Mouse (Mus musculus) gastrocnemius, postnatal 14 days (tissue): ENCODE results near the gene Tubgcp4. TPM values are rescaled to one million over a fixed set of nuclear protein-coding genes. Genes with fewer than 3 reads are reported as not detected.

Experiments used
- DNase-seq: peaks from one replicate; pipeline ENCODE4 v3.0.0; 2021; ENCODE audit warnings: mixed read lengths
- intact Hi-C: fragments of 180-260 bp; cut with DNase I; formaldehyde crosslinking; loops from one replicate; pipeline ENCODE4 v1.15.1; 2025; ENCODE audit warnings: low total_unique reads
- total RNA-seq, 2 experiments: library from RNA; stranded (reverse); gene quantifications; 2 replicates each; pipeline ENCODE4 v1.2.3; 2021

The Tubgcp4 gene
- total RNA-seq, 2 experiments from 2014 or later = 7.9 to 8.9 TPM

- intact Hi-C loops = no loop called here
- no peak for DNase-seq
Observed at GRCm38 (mm10) chr2:121184142-121184541, 13.7 kb downstream of the Tubgcp4 start.

DNA sequence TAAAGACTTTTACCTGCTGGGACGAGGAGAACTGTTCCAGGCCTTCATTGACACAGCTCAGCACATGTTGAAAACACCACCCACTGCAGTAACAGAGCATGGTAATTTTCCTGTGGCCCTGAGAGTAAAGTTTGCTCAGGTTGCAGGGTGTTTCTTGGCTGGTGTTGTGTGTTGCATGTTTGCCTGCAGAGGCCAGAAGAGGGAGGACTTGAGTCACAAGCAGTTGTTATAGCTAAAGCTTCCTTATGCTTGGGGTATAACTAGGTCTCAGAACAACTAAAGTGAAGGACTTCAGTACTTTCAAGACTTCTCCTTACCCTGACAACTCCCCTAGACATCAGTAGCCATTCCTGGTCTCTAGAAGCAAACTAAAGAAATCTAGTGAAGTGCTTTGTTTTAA lies 18.1 kb downstream of the Tubgcp4 start:
- intact Hi-C loops = no loop called here

GRCm38 (mm10) chr2:121195466-121195865 lies 25.0 kb downstream of the Tubgcp4 start:
- intact Hi-C loops = no loop called here
- no peak for DNase-seq

More for the DNA sequence above, 18.1 kb downstream of the Tubgcp4 start:
- DNase-seq = no peak

GRCm38 (mm10) chr2:121204276-121204675 lies 33.8 kb downstream of the Tubgcp4 start:
- intact Hi-C loops = no loop called here
- no peak for DNase-seq

- intact Hi-C loops = no loop called here
- DNase-seq = no peak
Observed at GRCm38 (mm10) chr2:121206541-121206940, 36.1 kb downstream of the Tubgcp4 start.

- intact Hi-C loops = no loop called here
- DNase-seq = no peak
Observed at GRCm38 (mm10) chr2:121214491-121214890, 44.0 kb downstream of the Tubgcp4 start.

- DNase-seq = no peak
- intact Hi-C loops = no loop called here
Observed at GRCm38 (mm10) chr2:121219177-121219576, 48.7 kb downstream of the Tubgcp4 start.

GRCm38 (mm10) chr2:121219994-121220393 lies 49.5 kb downstream of the Tubgcp4 start:
- DNase-seq = no peak
- intact Hi-C loops = no loop called here

DNA sequence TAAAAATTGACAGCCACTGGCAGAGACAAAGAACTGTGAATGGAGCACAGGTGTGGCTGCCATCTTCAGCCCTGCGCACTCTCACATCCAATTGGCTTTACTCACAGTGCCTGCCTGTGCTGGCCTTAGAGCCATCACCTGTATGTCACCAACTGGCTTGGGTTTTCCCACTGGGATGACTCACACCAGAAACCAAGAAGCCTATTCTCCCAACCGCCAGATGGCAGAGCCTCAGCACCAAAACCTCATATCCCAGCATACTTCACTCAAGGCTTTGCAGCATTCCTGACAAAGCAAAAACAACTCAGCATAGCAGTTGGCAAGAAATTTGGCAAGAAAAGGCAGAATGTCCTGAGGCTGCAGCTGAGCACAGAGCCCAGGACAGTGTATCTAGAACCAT lies 52.6 kb downstream of the Tubgcp4 start:
- intact Hi-C loops = no loop called here
- no peak for DNase-seq

- no peak for DNase-seq
- intact Hi-C loops = no loop called here
Observed at GRCm38 (mm10) chr2:121228135-121228534, 57.7 kb downstream of the Tubgcp4 start.

GRCm38 (mm10) chr2:121235460-121236072 lies 65.1 kb downstream of the Tubgcp4 start:
- intact Hi-C loops = no loop called here
- no peak for DNase-seq

GRCm38 (mm10) chr2:121239426-121239825 lies 69.0 kb downstream of the Tubgcp4 start:
- no peak for DNase-seq
- intact Hi-C loops = no loop called here

- intact Hi-C loops = no loop called here
- DNase-seq = no peak
Observed at GRCm38 (mm10) chr2:121244099-121244498, 73.6 kb downstream of the Tubgcp4 start.

Other genes with a start within 250 kb of the Tubgcp4 start
- 10 to 100 TPM; 18.5 to 20.0 TPM for gene Ubr1, start 199.9 kb upstream of the Tubgcp4 start, total RNA-seq
- gene Tmem62, start 193.6 kb upstream of the Tubgcp4 start, total RNA-seq = 1 to 10 TPM; 2.2 to 3.0 TPM
- gene Ccndbp1, start 162.3 kb upstream of the Tubgcp4 start, total RNA-seq = 10 to 100 TPM; 15.0 to 16.5 TPM
- gene Epb42, start 133.6 kb upstream of the Tubgcp4 start, total RNA-seq = not detected
- gene Tgm5, start 84.8 kb upstream of the Tubgcp4 start, total RNA-seq = not detected
- not detected for gene Tgm7, start 60.9 kb upstream of the Tubgcp4 start, total RNA-seq
- 10 to 100 TPM; 12.7 to 13.5 TPM for gene Adal, start 30.2 kb upstream of the Tubgcp4 start, total RNA-seq
- gene Lcmt2, start 30.0 kb upstream of the Tubgcp4 start, total RNA-seq = 1 to 10 TPM; 4.6 to 4.7 TPM
- gene Zscan29, start 471 bp downstream of the Tubgcp4 start, total RNA-seq = 1 to 10 TPM; 4.5 to 5.1 TPM
- 10 to 100 TPM; 12.1 to 17.3 TPM for gene Trp53bp1, start 100.8 kb downstream of the Tubgcp4 start, total RNA-seq
- 1 to 10 TPM; 7.5 to 9.3 TPM for gene Map1a, start 118.9 kb downstream of the Tubgcp4 start, total RNA-seq
- gene Ppip5k1, start 184.7 kb downstream of the Tubgcp4 start, total RNA-seq = 10 to 100 TPM; 30.8 to 34.8 TPM
- under 1 TPM in 1 of 2 experiments, not detected in 1; 0.44 TPM for gene Ckmt1, start 187.1 kb downstream of the Tubgcp4 start, total RNA-seq
- gene Strc, start 216.5 kb downstream of the Tubgcp4 start, total RNA-seq = not detected
- 10 to 100 TPM; 64.0 to 86.2 TPM for gene Pdia3, start 243.1 kb downstream of the Tubgcp4 start, total RNA-seq
- gene Catsper2, start 243.1 kb downstream of the Tubgcp4 start, total RNA-seq = 1 to 10 TPM; 2.1 to 2.4 TPM